Mouse (Mus musculus): ENCODE data around the gene Gm16223. TPM values are rescaled to one million over a fixed set of nuclear protein-coding genes. Genes with fewer than 3 reads are reported as not detected.

Gm16223 gene
- polyA plus RNA-seq, 1 experiment: 0.65 TPM

- H3K4me3 ChIP-seq (replicated peaks; ENCODE audit: control insufficient read depth, low read depth, low read length): no peak overlapping the region
- H3K27ac ChIP-seq (ENCODE audit: control insufficient read depth, insufficient read depth, low read depth, low read length, poor library complexity): no peak overlapping the region
- no peaks in the 10 kb centered on the region for H3K4me1 ChIP-seq (ENCODE audit: control insufficient read depth, insufficient read depth, low read length)
- TF ChIP-seq POLR2A (IDR thresholded peaks at IDR 0.05; ENCODE audit: borderline replicate concordance, control insufficient read depth, low read depth, low read length): no peak
- TF ChIP-seq CTCF (IDR thresholded peaks at IDR 0.05; ENCODE audit: control insufficient read depth, insufficient read depth, low read length): no peak
Measured at GRCm38 (mm10) chr5:42239806-42240205, 172.0 kb downstream of the Gm16223 start.

GRCm38 (mm10) chr5:42250376-42250775, 182.6 kb downstream of the Gm16223 start:
- Histone ChIP-seq H3K4me3 (replicated peaks; ENCODE audit: control insufficient read depth, low read depth, low read length) (no peak overlapping the region), H3K27ac (ENCODE audit: control insufficient read depth, insufficient read depth, low read depth, low read length, poor library complexity) (no peak overlapping the region), H3K4me1 (ENCODE audit: control insufficient read depth, insufficient read depth, low read length) (no peaks in the 10 kb centered on the region)
- WGBS: 68% methylated on average over 3 of the region's 3 CpGs
- no peak for TF ChIP-seq CTCF (IDR thresholded peaks at IDR 0.05; ENCODE audit: control insufficient read depth, insufficient read depth, low read length)

Other genes with a start within 250 kb of the Gm16223 start
- gene Bod1l, start 223.6 kb upstream of the Gm16223 start, polyA plus RNA-seq (2011; ENCODE audit: insufficient read depth, insufficient read length, low replicate concordance, missing spikeins): 14.9 and 34.7 TPM in 2 replicates